Mouse (Mus musculus): ENCODE results near the gene Pbx1.
A peak's percentile ranks its signal among the peaks of the same experiment; 100 is the strongest.

GRCm38 (mm10) chr1:168376330-168376729 lies 55.7 kb downstream of the Pbx1 start:
- TF ChIP-seq CTCF (conservative IDR thresholded peaks at IDR 0.05; ENCODE audit: low read length) = peak; percentile 21; the same call in 1 of the 2 replicates
- no peak for TF ChIP-seq NANOG (IDR thresholded peaks at IDR 0.05; ENCODE audit: borderline replicate concordance, low read length)
- TF ChIP-seq POU5F1 (IDR thresholded peaks at IDR 0.05; ENCODE audit: borderline replicate concordance, low read length) = no peak
